Mouse (Mus musculus) embryo, embryonic 11.5 days (tissue): Measurements from ENCODE around the gene 4921539E11Rik.
A peak's percentile ranks its signal among the peaks of the same experiment; 100 is the strongest.

Source experiments
- DNase-seq: peaks from one replicate; pipeline ENCODE4 v3.0.0-alpha.2; 2012; ENCODE audit warnings: low read depth, low spot score

4921539E11Rik gene

GRCm38 (mm10) chr4:103290763-103291162 is at the start of gene 4921539E11Rik:
Gene 4921539E11Rik, minus strand, starts transcription at chr4:103290863.
- no peak for DNase-seq

- DNase-seq = no peak
Measured at GRCm38 (mm10) chr4:103335134-103335533, 44.5 kb upstream of the 4921539E11Rik start.

DNA sequence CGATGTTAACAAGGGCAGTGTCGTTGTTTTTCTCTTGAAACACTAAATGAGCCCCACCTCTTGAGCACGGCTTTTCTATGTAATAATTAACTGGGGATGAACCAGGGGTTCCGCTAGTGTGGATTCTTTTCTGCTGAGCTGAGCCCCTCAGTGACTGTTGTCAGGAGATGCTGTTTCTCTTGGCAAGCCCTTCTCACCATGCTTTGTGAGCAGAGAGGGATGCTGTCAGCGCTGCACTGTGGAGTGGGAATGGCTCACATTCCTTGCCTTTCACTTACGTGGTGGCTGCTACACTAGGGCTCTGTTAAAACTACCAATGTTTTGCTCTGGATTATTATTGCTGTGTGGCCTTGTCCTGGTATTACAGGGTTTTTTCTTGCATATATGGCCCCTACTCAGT is 38.7 kb upstream of the 4921539E11Rik start:
- no peak for DNase-seq

DNA sequence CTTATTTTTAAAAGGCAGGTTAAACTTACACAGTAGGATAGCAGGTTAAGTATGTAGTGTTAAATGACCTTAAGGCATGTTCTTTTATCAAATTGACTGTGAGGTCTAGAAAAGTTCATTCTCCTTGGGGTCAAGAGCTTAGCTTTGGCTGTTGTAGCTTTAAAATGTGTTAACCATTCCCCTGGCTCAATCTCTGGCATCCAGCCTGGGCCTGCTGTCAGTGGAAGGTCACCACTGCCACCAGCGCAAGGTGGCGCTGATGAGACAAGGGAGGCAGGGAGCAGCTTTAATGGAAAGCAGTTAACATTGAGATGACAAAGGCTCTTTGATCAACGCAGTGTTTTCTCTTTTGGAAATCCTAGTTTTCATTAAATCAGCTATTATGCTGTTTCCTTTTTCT is 36.3 kb upstream of the 4921539E11Rik start:
- DNase-seq = no peak

DNA sequence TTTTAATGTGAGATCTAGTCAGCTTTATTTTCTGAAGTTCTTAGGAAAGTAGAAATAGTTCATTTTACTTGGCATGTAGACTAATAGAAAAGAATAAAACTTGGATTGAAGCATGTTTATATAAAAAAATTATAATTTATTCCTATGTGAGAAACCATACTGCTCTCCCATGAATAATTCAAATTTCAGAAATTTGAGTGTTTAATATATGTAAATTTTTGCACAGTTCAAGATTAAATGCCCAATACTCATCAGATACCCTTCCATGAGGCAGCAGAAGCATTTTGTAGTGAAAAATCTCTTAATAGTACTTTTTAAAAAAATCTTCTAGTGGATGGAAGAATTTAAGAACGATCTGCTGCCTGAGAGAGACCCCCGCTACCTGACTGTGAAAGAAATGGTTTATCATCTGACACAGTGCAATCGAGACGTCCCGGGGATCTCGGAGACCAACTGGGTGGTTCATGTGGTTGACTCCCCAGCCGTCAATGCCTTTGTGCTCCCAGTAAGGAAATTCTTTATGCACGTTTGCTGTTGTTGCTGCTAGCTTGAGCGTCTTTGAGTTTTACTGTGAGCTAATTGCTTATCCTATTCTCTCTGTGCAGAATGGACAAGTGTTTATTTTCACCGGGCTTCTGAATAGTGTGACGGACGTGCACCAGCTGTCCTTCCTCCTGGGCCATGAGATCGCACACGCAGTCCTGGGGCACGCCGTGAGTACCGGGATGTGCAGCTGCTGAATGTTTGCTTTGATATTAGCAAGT is 34.2 kb upstream of the 4921539E11Rik start:
- DNase-seq = no peak

- no peak for DNase-seq
Measured at GRCm38 (mm10) chr4:103321461-103321860, 30.8 kb upstream of the 4921539E11Rik start.

- DNase-seq = no peak
Measured at GRCm38 (mm10) chr4:103315861-103316260, 25.2 kb upstream of the 4921539E11Rik start.

- DNase-seq = no peak
Measured at GRCm38 (mm10) chr4:103314526-103314910, 23.9 kb upstream of the 4921539E11Rik start.

DNA sequence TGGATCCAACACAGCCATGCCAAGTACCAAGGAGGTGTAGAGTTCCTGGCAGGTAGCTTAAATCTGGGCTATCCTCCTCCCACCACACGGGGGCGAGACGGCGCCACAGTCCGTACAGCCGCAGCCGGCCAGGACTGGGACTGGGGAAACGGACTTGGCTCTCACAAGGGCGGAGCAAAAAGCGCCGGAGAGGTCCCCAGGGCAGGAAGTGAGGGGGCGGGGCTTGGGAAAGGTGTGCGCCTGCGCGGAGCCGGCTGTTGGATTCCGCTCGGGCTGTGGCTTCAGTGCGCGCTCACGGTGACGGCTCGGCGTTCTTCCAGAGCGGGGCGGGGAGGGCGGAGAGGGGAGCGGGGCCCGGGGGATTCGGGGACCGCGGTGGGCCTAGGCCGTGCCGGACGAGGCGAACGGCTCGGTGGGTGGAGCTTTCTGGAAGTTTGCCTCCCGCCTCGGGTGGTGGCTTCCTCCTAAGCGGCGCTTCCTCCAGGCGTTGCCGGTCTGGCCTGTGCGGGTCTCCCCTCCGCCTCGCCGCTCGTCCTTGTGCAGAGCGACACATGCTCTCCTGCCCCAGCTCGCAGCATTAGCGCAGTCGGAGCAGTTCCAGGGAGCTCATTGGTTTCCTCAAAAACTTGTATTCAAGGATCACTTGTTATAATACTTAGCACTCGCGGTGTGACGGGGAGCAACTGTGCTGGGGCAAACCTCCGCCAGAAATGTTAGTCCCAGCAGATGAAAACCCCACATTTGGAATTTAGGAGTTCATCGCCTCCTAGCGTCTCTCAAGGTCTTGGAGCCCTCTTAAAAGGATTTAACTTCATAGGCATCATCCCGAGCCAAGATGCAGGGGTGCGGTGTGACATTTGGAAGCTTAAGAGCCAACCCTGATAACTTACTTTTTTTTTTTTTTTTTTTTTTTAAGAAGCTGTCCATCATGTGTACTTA is 23.2 kb upstream of the 4921539E11Rik start, which contains the start of gene Oma1:
TSS of gene Oma1 (plus strand) at position 226 of the 939 bp plus-strand sequence.
- peak; percentile 95 for DNase-seq

DNA sequence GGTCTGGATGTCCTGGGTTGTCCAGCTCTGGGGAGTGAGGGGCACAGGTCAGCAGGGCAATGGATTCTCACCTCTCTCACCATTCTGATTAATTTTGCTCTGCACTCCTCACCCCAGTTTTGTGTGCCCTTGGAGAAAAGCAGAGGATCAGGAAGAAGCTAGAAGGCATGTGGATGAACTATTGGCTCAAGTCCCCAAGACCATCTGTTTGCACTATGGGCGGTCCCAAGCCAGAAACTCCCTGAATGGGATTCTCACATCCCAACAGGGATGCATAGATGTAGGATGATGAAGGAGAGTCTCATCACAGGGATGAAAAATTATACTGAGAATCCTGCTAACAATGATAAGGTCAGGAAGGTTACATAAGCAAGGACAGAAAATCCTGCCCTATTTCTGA is 13.2 kb upstream of the 4921539E11Rik start:
- no peak for DNase-seq

DNA sequence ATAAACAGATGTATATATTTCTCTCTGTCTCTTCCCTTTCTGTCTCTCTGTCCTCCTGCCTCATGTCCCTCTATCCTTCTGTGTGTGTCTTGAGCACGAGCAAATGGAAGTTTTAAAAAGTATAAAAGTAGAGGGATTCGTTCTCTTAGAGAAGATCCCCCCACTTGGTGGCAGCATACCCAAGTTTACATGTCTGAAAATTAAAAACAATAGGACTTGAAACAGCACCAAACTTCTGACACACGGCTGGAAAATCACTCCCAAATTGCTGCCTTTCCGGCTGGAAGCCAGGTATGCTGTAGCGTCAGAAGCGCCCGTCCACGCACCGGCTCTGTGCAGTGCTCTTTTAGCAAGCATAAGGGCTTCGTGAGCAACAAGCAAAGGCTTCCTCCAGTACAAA is 8.7 kb upstream of the 4921539E11Rik start:
- no peak for DNase-seq

GRCm38 (mm10) chr4:103288342-103288741 is 2.3 kb downstream of the 4921539E11Rik start:
- DNase-seq = no peak

GRCm38 (mm10) chr4:103273021-103273420 is 17.6 kb downstream of the 4921539E11Rik start:
- DNase-seq = no peak

GRCm38 (mm10) chr4:103269336-103269735 is 21.3 kb downstream of the 4921539E11Rik start:
- no peak for DNase-seq

- DNase-seq = no peak
Measured at GRCm38 (mm10) chr4:103265166-103265565, 25.5 kb downstream of the 4921539E11Rik start.

- peak; percentile 13 for DNase-seq
Measured at GRCm38 (mm10) chr4:103263812-103264396, 26.8 kb downstream of the 4921539E11Rik start.

- peak; percentile 7 for DNase-seq
Measured at GRCm38 (mm10) chr4:103263378-103263777, 27.3 kb downstream of the 4921539E11Rik start.

DNA sequence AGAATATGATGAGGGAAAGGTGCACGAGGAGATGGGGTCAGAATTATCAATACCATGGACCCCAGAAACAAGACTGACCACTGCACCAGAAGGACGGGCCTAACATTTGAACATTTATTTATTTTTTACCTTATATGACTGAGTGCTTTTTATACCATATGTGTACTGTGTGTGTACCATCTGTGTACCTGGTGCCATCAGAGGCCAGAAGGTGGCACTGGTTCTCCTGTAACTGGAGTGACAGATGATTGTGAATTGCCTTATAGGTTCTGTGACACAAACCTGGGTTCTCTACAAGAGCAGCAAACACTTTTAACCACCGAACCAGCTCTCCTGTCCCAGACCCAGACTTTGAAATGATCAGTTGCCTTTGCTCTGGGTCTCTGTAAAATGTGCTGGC is 31.8 kb downstream of the 4921539E11Rik start:
- no peak for DNase-seq

DNA sequence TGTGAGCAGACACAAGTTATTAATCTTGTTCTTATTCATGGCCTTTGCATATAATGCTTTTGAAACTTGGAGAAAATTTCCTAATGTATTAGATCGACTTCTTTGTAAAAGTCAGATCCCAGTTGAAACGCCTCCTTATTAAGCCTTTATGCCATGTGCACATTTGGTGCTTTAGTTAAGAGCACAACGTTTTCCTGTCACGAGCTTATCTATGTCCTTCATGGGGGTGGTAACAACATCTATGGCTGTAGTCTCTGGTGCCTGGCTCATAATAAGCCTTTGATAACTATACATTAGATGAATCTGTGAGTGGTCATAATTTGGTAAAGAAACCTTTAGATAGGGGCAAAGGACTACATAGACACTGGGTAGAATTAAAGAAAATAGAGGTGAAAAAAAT is 36.8 kb downstream of the 4921539E11Rik start:
- DNase-seq = no peak

DNA sequence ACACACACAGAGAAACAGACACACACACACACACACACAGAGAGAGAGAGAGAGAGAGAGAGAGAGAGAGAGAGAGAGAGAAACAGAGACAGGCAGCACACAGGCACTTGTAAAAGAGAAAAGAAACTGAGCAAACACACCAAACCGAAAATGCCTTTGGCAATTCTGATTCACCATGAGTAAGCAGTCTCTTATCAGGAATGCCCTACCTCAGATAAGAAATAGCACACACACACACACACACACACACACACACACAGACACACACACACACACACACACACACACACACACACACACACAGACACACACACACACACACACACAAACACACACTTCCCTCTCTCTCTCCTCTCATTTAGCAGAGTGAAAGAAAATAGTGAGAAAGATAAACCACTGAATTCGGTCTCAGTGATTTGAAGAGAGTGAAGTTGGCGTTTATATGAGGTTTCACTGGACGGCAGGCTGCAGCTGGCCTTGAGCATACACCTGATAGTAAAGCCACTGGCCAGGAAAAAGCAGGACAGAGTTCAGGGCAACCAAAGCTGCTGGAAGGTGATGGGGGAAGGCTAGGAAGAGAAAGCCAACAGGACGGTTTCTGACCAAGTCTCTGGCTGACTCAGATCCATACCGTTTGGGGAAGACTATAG is 41.1 kb downstream of the 4921539E11Rik start:
- DNase-seq = no peak

DNA sequence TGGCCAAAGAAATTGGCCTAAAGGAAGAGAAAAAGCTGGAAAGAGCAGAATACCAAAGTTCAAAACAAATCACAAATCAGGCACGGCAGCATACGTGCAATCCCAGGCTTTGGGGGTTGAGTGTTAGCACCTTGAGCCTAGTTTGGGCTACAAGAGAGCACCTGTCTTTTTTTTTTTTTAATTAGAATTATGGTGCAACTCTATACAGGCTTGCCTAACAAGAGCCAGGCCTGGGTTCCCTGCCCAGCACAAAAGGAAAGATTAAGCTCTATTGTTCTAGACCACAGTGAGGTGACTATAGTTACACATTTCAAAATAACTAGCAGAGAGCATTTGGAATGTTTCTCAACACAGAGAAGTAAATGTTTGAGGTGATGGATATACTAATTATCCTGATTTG is 42.9 kb downstream of the 4921539E11Rik start:
- DNase-seq = no peak

GRCm38 (mm10) chr4:103247249-103247648 is 43.4 kb downstream of the 4921539E11Rik start:
- no peak for DNase-seq
